Mouse (Mus musculus): ENCODE data around the gene Pstpip1.

Gene Pstpip1

GRCm38 (mm10) chr9:56151745-56152481 is 62.2 kb downstream of the Pstpip1 start:
- DNase-seq (ENCODE audit: low spot score in 2 of 2) = peak in 1 of 2 experiments; percentile 49

GRCm38 (mm10) chr9:56152482-56153007 is 62.8 kb downstream of the Pstpip1 start:
- no peak for DNase-seq (ENCODE audit: low spot score in 2 of 2)

- no peak for DNase-seq (ENCODE audit: low spot score in 2 of 2)
Measured at GRCm38 (mm10) chr9:56154572-56154971, 64.8 kb downstream of the Pstpip1 start.

- DNase-seq (ENCODE audit: low spot score in 2 of 2) = no peak
Measured at GRCm38 (mm10) chr9:56158077-56158476, 68.3 kb downstream of the Pstpip1 start.

- DNase-seq (ENCODE audit: low spot score in 2 of 2) = no peak
Measured at GRCm38 (mm10) chr9:56159456-56159855, 69.7 kb downstream of the Pstpip1 start.

GRCm38 (mm10) chr9:56160341-56161141 is 70.8 kb downstream of the Pstpip1 start:
- peak; percentile 91 to 94 for DNase-seq (ENCODE audit: low spot score in 2 of 2)

GRCm38 (mm10) chr9:56165377-56165776 is 75.6 kb downstream of the Pstpip1 start, which contains the start of gene Tspan3:
Tspan3 (minus strand) TSS chr9:56165477.
- DNase-seq (ENCODE audit: low spot score in 2 of 2) = no peak

- DNase-seq (ENCODE audit: low spot score in 2 of 2) = no peak
Measured at GRCm38 (mm10) chr9:56166161-56166560, 76.4 kb downstream of the Pstpip1 start.

- no peak for DNase-seq (ENCODE audit: low spot score in 2 of 2)
Measured at GRCm38 (mm10) chr9:56167690-56168089, 77.9 kb downstream of the Pstpip1 start.

GRCm38 (mm10) chr9:56175316-56175715 is 85.6 kb downstream of the Pstpip1 start:
- DNase-seq (ENCODE audit: low spot score in 2 of 2) = no peak

- no peak for DNase-seq (ENCODE audit: low spot score in 2 of 2)
Measured at GRCm38 (mm10) chr9:56177354-56177753, 87.6 kb downstream of the Pstpip1 start.

Data from right cerebral cortex, postnatal 36 days (tissue).